Mouse (Mus musculus) C2C12 (cell line): ENCODE measurements around the gene Hist3h2ba.

ENCODE experiments used
- CEBPB ChIP-seq: IDR thresholded peaks from one replicate; pipeline ENCODE4 v1.6.1; 2011; ENCODE audit warnings: low read depth, mild to moderate bottlenecking, control low read depth, moderate library complexity
- CTCF ChIP-seq: IDR thresholded peaks from one replicate; pipeline ENCODE4 v1.5.1; 2011; ENCODE audit not compliant: control insufficient read depth, insufficient read depth, insufficient read length
- MAX ChIP-seq: IDR thresholded peaks from one replicate; pipeline ENCODE4 v1.6.1; 2011; ENCODE audit warnings: mild to moderate bottlenecking, control low read depth
- MYOD1 ChIP-seq: IDR thresholded peaks from one replicate; pipeline ENCODE4 v1.6.1; 2011; ENCODE audit warnings: low read depth; ENCODE audit not compliant: control insufficient read depth, insufficient read length
- MYOG ChIP-seq: IDR thresholded peaks from one replicate; pipeline ENCODE4 v1.6.1; 2011; ENCODE audit not compliant: control insufficient read depth, insufficient read length; ENCODE audit errors: extremely low read depth
- USF1 ChIP-seq: IDR thresholded peaks from one replicate; pipeline ENCODE4 v1.6.1; 2011; ENCODE audit warnings: low read depth, mild to moderate bottlenecking, control low read depth, moderate library complexity

GRCm38 (mm10) chr11:58967346-58967745 lies 18.6 kb downstream of the Hist3h2ba start:
- TF ChIP-seq USF1 (no peak), CTCF (no peak), MYOG (no peak), MYOD1 (no peak), MAX (no peak), CEBPB (no peak)
